Mouse (Mus musculus): Measurements from ENCODE around the gene Apobec4. TPM values are rescaled to one million over a fixed set of nuclear protein-coding genes. Genes with fewer than 3 reads are reported as not detected.

Gene Apobec4
- not detected for total RNA-seq (2021)
- long read RNA-seq, experiment 1, result 0 reads
- long read RNA-seq, experiment 2, result 0 reads

DNA sequence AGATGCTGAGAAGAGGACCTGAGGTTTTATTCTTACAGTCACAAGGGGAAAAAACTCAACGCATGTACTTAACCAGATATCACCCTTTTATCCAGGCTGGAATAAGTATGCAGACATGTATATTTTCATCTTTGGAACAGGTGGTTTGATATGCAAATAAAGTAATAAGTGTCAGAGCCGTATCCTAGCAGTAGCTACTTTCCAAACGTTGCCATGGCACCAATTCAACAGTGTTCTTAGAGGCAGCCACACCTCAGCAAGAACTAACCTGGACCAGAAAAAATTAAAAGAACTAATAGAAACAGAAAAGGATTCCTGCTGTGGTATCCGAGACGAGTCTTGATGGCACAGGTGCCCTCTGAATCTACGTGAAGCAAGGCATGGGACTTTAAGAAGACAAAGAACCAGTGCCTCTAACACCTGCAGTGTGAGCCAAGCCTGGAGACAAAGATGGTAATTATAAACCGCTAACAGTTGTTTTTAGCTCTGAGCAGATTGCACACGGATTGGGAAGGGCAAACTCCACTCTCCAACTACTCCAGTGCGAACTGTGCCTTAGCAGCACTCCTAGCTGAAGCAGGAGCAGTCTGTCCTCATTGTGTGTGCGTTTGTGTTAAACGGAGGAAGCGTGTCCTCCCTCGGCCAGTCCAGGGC is at the start of gene Apobec4:
Gene Apobec4, plus strand, starts transcription at position 240 of the 654 bp plus-strand sequence.
- DNase-seq, result no peak

DNA sequence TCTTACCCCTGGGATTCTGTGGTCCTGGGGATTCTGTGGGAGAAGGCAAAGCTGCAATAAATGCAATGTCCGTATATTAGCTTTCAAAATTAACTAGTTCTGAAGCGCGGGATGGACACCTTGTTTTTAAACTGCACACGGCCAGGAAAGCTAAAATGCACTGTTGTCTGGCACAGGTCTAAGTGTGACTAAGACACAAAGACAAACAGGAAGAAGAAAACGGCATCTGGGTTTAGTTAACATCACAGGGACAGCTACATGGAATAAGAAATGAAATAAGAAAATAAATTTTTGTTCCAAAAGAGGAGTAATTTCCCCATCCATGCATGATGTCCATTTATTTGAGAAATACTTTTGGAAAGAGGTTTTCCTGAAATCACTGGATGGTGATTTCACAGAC is 49.3 kb upstream of the Apobec4 start:
- DNase-seq, result no peak

DNA sequence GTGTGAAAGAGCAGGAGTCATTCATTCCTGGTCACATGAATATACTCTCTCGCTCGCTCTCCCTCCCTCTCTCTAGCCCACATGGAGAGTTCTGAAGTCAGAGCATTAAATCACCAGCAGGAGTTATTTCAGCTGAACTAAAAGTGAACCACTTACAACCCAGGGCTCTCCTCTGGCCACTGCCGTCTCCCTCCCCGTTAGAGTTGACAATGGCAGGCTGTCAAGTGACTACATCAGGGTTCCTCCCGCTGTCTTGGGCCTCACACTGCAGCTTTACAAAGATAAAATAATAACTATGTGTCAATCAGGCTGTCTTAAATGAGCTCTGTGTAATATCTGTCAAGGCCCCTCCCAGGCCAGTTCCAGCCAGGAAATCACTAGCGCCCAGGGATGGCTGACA is 47.4 kb upstream of the Apobec4 start:
- DNase-seq, result no peak

DNA sequence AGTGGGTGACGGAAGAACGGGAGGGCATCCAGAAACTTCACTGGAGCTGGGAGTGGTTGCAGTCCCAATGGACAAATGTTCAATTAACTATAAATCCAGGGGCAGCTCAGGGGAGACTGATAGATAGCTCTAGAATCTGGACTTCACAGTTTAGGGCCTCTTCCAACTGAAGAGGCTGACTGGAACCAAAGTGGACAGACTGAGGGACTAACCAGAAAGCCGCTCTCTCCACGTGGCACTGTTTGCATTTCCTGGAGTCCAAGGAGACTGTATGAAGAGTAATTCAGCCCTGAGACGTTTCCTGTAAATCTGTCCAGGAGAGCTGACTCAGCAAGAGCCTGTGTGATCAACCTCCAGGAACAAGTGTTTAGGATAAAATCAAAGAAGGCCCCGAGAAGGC is 46.4 kb upstream of the Apobec4 start:
- no peak for DNase-seq

DNA sequence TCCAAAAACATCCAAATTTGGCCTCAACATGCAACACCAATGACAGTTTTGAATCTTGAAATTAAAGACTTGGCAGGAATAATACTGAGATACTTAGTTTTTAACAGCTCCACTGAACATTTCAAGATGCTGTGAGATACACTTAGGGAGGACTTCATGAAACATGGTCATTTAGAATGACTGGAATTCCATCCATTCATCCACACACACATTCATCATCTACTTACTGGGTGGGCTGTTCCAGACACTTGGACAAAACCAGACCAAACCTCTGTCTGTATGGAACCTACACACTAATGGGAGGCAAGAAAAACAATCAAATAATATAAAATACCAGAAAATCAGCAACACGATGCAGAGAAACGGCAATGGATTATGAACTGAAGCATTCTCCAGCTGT is 42.8 kb upstream of the Apobec4 start:
- no peak for DNase-seq

DNA sequence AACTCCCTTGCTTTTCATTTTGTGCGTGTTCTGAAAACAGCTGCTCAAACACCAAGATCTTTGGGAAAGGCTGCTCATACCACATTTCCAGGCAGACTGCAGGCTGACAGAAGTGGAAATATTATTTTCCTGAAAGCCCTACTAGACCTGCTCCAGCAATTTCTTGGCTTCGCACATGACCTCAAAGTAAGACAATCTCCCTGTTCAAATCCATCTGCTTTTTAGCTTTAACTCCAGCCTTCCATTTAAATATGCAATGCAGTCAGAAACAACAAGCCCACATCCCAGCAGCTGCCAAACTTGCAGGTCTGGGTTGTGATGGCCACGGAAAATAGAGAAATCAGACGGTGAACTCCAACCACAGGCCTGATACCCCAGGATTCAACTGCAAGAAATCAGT is 39.3 kb upstream of the Apobec4 start:
- DNase-seq, result no peak

DNA sequence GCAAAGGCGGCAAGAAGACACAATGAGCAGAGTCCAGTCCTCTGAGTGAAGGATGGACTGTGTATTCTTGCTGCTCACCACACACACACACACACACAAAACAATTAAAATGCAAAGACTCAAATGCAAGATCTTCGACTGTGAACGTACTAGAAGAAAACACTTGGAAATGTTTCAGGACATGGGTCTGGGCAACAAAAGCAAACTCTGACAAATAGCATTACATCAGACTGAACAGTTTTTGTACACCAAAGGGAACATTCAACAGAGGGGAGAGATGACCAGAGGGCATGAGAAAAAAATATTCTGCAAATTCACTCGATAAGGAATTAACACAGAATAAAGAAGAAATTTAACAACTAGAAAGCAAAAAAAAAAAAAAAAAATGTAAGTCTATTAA is 36.4 kb upstream of the Apobec4 start:
- no peak for DNase-seq

DNA sequence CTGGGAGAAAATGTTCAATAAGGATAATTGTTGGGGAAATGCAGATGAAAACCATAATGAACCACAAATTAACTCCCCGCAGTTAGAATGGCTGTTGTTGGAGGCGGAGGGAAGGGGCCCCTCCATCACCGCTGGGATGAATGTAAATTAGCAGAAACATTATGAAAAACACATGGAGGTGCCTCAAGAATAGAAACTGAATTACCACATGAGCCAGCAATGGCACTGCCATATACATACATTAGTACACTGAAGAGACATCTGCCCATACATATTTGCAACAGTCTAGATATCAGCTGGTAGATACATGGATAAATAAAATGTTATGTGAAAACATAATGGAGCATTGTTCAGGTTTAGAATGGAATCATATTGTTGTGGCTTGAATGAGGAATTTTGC is 35.9 kb upstream of the Apobec4 start:
- DNase-seq, result no peak

DNA sequence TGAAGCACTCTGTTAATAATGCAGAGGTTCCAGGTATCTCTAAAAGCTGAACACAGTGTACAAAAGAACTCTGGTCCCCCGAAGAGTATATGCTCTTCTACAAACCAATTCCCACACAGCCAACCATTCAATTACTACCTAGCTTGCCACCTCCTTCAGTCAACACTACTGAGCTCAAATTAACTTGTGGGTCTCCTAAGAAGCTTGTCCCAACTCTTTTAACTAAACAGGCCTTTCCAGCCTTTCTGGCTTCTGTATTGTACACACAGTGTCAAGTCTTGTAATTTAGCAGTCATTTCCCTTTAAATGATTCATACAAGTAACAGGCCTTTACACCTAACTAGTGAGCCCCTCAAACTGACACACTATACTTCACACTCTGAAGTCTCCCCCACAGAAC is 33.0 kb upstream of the Apobec4 start:
- DNase-seq, result no peak

DNA sequence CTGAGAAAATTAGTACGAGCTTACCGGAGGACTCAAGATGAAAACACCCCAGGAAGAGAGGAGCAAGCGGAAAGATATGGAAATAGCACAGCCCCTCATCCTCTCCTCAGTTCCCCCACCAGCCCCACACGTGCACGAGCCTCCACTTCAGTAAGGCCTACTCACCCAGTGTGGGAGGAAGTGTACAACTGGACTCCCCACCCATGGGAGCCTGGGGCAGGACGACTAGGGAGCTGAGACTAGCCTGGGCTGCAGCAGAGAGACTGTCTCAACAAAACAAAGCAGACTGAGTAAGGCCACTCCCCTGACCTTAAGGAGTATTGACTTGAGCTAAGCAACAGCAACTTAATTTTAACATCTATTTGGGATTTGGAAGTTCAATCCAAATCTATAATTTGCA is 32.2 kb upstream of the Apobec4 start:
- DNase-seq, result no peak

DNA sequence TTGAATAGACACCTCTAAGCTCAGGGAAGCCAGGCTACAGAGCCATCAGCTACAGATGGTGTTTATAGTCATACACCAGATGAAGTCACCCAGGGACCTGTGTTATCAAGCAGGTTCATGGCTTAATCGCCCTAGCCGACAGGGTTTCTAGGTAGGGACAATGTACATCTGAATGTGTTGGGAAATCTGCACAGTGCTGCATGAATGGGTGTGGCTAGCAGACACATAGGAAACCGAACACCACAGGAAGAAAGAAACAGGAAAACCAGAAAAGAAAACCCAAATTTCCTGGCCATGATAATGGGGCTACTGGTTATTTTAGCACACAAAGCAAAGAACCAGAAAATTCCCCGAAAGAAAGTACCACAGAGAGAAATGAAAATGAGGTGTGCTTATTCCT is 29.4 kb upstream of the Apobec4 start:
- no peak for DNase-seq

DNA sequence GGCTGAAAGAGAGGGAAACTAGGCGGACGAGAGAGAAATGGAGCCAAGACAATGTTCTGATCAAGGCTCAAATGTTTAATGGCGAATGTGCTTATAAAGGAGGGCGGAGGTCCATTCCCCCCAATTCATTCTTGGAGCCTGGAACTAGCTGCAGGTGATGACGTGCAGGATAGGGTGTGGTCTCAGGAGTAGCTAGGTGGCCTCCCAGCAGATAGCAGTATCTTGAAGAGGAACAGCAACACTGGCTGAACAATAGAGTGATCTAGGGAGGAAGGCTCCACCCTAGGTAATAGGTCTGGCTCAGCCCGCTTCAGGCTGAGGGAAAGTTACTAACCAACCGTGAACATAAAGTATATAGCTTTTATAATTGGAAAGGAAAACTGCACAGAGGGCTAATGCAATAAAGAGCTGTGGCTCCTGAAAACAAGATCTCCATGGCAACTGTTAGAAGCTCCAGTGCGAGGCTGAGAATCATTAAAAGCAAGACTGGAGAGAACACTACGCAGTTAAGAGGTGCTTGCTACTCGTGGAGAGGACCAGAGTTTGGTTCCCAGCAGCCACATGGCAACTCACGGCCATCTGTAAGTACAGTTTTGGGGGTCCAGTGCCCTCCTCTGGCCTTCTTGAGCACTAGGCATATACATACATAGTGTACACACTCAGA is 28.7 kb upstream of the Apobec4 start:
- no peak for DNase-seq

DNA sequence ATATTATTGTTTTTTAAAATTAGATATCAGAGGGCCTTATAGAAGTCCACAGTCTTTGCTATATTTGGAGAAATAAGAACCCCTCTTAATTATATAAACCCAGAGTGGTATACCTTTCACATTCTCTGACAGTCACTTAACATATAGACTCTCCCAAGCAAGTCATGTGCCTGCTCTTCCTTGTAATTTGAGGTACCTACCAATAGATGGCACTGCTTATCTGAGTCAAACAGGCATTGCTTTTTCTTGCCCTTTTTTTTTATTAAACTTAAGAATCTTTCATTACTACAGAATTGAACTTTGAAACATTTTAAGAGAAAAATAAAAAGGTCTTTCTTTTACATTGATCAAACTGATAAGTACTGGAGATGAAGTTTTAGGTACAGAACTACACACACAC is 26.1 kb upstream of the Apobec4 start:
- no peak for DNase-seq

DNA sequence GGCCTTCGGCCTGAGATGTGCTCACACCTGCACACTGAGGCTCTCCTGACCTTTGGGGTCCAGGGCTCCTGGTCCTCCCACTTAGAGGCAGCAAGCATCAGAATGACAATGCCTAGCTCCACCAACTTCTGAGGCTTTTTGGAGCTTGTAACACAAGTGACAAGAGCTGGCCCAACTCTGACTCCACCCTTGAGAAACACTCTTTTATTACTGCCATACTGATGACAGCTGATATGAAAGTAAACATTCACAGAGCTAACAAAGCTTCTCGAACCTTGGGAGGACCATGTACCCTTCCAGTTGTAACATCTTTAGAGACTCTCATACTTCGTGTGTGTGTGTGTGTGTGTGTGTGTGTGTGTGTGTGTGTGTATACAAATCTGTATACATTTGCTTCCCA is 24.3 kb upstream of the Apobec4 start:
- no peak for DNase-seq

DNA sequence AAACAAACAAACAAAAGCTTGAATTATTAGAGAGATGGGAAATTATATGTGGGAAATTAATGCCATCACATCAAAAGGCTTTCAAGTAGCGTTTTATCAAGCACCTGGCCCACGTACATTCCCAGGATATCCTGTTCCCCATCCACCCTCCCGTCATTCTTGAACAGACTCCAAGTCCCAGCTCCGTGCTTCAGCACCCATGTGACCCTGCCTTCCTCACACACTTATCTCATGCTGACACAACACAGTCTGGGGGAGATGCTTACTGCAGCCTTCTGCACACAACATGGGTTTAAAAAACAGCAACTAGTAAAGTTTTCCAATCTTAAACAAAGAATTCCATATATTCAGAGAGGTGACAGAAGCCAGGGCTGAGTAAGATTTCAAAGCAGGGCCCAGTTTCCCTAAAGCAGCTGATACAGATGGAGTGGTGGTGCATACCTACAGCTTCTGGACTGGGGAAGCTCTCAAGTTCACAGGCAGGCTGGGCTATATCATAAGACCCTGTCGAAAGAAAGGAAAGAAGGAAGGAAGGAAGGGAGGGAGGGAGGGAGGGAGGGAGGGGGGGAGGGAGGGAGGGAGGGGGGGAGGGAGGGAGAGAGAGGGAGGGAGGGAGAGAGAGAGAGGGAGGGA is 22.6 kb upstream of the Apobec4 start:
- peak in 1 of 2 experiments; percentile 14 for DNase-seq

DNA sequence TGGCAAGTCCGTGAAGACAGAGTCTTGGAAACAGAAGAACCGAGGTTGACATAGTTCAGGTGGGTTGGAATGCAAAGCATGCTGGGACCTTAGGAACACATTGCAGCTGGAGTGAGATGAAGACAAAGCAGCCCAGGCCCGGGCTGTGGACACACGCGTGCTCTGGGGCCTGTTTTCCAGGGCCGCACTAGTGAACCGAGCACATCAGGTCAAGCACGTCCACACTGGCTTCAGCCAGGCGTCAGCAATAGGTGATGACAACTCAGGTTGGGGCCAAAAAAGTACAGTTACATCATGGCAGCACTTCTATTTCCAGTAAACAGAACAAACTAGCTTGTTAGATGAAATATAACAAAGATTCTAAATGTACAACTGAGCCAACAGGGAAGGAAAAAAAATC is 11.6 kb upstream of the Apobec4 start:
- no peak for DNase-seq

DNA sequence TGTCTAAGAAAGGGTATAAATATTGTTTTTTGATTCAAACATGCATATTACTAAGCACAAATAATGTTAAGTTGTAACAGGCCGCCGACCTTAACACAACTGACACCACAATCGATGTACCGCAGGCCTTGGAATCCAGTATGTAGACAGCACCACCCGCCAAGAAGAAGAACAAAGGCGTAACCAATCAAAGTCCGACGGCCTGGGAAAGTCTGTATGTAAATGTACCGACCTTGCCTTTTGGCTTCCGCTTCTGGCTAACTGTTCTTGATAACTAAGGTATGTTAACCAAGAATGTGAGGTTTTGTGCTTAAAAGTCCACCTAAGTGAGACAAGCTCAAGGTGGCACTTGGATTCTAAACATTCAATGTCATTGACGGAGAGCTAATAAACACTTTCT is 11.0 kb upstream of the Apobec4 start:
- DNase-seq, result no peak

DNA sequence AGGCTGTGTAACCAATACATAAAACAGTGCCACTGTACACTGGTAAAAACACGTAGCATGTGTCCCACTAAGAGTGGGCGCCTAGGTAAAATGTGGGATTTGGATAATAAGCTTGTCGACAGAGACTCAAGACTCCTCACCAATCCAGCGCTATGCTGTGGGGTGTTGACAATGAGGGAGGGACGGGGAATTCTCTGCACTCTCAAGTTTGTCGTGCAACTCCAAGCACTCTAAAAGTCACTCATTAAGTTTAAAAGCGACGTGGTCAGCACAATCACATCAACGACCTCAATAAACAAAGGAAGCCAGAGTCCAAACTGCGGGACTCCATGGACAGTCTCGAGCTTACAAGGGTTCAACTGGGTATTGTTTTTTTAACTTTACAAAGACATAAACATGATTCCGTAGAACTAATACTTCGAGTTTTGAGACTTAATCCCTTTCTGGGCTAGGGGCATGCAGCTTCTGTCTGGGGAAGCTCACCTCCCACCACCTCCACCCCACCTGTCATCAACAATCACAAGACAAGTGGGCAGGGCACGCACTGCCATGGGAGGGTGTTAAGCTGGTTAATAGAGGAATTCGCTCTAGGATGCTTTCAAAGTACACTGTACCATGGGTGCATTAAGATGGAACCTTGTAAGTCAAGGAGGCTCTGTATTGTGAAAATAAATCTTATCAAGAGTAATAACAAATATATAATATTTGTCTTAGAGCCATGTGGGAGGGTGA is 7.1 kb upstream of the Apobec4 start:
- no peak for DNase-seq

DNA sequence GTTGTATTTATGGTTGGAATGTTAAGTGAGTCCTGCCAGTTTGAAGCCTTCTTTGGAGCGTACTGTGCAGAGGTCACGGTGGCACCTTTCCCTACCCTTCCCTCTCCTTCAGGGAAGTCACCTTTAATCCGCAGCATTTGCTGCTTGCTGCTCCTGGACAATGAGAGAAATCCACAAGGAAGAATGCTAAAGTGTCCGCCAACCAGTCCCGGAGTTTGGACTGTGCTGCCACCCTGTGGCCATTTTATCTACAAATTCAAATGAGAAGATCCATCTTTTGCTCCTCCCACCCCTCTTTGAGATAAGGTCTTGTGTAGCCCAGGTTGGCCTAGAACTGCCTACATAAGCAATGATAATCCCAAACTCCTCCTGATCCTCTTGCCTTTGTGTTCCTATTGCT is 3.9 kb upstream of the Apobec4 start:
- DNase-seq, result peak; percentile 79 to 88

DNA sequence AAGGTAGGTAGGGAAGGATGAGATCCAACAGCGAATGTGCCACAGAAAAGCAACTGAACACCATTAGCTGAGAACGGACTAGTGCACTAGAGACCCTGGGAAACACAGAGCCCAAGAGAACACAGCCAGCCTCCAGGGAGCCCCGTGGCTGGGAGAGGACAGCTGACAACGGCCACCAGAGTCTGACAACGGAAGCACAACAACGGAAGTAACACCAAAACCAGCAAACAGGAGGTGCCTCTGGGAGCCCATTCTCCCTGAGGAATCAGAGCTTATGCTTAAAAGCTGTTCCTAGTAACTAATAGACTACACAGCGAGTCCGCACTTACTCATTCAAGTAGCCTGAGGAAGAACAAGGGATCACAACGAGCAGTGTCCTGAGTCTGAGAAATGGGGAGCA is 1.1 kb upstream of the Apobec4 start:
- no peak for DNase-seq

DNA sequence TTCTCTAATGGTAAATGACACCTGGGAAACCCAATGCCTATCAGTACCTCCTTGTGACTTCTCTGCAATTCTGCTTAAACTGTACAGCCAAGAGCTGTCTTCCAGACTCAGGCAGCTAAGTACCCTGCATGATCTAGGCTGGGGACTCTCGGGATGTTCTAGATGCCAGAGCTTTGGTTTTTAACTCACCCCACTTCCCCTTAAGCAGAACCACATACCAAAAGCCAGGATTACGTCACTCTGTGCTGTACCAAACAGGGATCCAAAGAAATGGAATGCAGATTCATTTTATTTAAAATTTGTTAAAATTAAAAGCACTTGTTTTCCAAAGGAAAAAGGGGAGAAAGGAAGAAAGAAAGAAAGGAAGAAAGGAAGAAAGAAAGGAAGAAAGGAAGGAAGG is 11.4 kb downstream of the Apobec4 start:
- no peak for DNase-seq

DNA sequence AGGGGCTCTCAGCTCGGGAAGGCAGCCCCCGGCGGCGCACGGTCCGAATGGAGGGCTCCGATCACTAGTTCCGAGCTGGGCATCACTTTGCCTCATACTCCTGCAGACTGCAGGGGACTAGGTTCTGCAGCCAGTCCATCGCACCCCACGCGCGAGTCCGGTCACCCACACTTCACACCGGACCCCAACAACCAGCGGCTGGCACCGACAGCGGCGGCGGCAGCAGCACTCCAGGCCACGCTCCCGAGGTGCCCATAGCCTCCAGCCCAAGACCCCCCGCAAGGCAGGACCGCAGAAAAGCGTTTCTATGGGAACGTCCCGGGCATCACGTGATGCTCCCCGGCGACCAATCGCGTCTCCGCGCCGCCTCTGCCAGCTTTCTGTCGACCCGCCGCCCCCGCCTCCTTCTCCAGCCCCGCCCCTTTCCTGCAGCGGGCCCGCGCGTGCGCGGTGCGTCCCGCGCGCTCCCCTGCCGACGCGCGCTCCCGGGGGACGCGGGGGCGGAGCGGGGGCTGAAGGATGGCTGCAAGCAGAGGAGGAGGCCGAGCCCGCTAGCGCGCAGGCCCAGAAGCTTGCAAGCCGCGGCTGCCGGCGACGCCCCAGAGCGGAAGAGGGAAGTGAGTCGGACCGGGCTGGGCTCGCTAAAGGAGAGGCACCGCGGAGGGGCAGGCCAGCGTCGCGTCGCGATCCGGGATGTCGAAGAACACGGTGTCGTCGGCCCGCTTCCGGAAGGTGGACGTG is 15.9 kb downstream of the Apobec4 start, which contains the start of the genes Rgl1 and Arpc5:
Gene Rgl1, minus strand, starts transcription at position 320 of the 741 bp plus-strand sequence.
Gene Arpc5, plus strand, starts transcription at position 511 of the 741 bp plus-strand sequence.
- DNase-seq, result peak; percentile 98 to 99
